Mouse (Mus musculus) E14TG2a.4 (cell line): ENCODE measurements around the gene Ppp1r13b.

Experiments used
- CTCF ChIP-seq: conservative IDR thresholded peaks from 2 replicates; pipeline ENCODE4 v1.5.1; 2014; ENCODE audit warnings: low read length
- NANOG ChIP-seq: IDR thresholded peaks from 2 replicates; pipeline ENCODE4 v1.6.1; 2014; ENCODE audit warnings: borderline replicate concordance, low read length, mixed read lengths
- POU5F1 ChIP-seq: IDR thresholded peaks from 2 replicates; pipeline ENCODE4 v1.6.1; 2014; ENCODE audit warnings: low read length, borderline replicate concordance

DNA sequence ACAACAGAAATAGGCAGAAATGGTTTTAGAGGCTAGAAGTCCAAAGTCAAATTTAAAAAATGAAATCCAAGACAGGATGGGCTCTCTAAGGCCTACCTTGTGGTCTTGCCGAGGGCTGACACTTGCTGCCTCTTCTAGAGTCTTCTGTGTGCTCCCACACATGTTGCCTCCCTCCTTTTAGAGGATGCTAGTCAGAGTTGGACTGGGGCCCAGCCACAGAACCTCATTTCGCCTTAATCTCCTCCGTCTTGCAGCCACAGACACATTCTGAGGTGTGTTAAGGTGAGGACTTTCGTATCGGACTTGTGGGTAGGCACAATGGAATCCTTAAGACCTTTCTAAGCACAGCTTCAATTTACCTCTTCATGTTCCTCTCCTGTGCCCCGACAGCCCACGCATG lies 4.9 kb upstream of the Ppp1r13b start:
- no peak for TF ChIP-seq CTCF
- no peak for TF ChIP-seq POU5F1
- no peak for TF ChIP-seq NANOG
